Mouse (Mus musculus) lung, embryonic 15.5 days (tissue): ENCODE data around the gene 1700034J05Rik. TPM values are rescaled to one million over a fixed set of nuclear protein-coding genes. Genes with fewer than 3 reads are reported as not detected.
A peak's percentile ranks its signal among the peaks of the same experiment; 100 is the strongest.

Source experiments
- ATAC-seq: fragments of 200-750 bp; cut with Nextera tagmentation; 2 replicates; pipeline ENCODE4 v1.8.0; 2017; ENCODE audit warnings: moderate number of reproducible peaks, borderline replicate concordance; ENCODE audit not compliant: low FRiP score, low TSS enrichment; ENCODE audit errors: extremely low read depth
- H3K27ac ChIP-seq: fragments of 300-500 bp; sonication (generic); 2 replicates; pipeline ENCODE4 v1.5.1; 2015; ENCODE audit warnings: moderate library complexity, mild to moderate bottlenecking, inconsistent platforms
- H3K27me3 ChIP-seq: fragments of 300-500 bp; sonication (generic); 2 replicates; pipeline ENCODE4 v1.6.1; 2015; ENCODE audit warnings: inconsistent platforms
- H3K36me3 ChIP-seq: fragments of 300-500 bp; sonication (generic); 2 replicates; pipeline ENCODE4 v1.6.1; 2015; ENCODE audit warnings: inconsistent platforms
- H3K4me1 ChIP-seq: fragments of 300-500 bp; sonication (generic); 2 replicates; pipeline ENCODE4 v1.6.1; 2015; ENCODE audit warnings: inconsistent platforms
- H3K4me2 ChIP-seq: fragments of 300-500 bp; sonication (generic); 2 replicates; pipeline ENCODE4 v1.6.1; 2015; ENCODE audit warnings: inconsistent platforms, mild to moderate bottlenecking, moderate library complexity
- H3K4me3 ChIP-seq: fragments of 300-500 bp; sonication (generic); 2 replicates; pipeline ENCODE4 v1.5.1; 2015; ENCODE audit warnings: mild to moderate bottlenecking, inconsistent platforms
- H3K9ac ChIP-seq: fragments of 300-500 bp; sonication (generic); 2 replicates; pipeline ENCODE4 v1.6.1; 2015; ENCODE audit warnings: inconsistent platforms
- H3K9me3 ChIP-seq: fragments of 300-500 bp; sonication (generic); 2 replicates; pipeline ENCODE4 v1.6.1; 2016; ENCODE audit warnings: inconsistent platforms
- WGBS: fragments of 180-500 bp; shearing (Covaris S2); methylation state at CpG from one replicate; pipeline ENCODE4 v1.1.7; 2015; 5-methylcytosine and 5-hydroxymethylcytosine counted together
- polyA plus RNA-seq: library from polyadenylated mRNA; unstranded; fragments of >200 nt; fragmentation: Nextera tagmentation; extraction: Ambion mirVana; gene quantifications from 2 replicates; pipeline ENCODE4 v1.2.1, GENCODE M21; 2015

1700034J05Rik gene
- polyA plus RNA-seq, 1 experiment from 2014 or later = 0.16 TPM

GRCm38 (mm10) chr6:146978691-146979114, 24.5 kb upstream of the 1700034J05Rik start:
- H3K4me1 ChIP-seq = peaks cover 19% of the 10 kb centered on the region

GRCm38 (mm10) chr6:146976446-146976845, 22.2 kb upstream of the 1700034J05Rik start:
- H3K4me2 ChIP-seq = no peak overlapping the region
- H3K27me3 ChIP-seq = no peaks in the 10 kb centered on the region
- no peak overlapping the region for H3K4me3 ChIP-seq
- H3K27ac ChIP-seq = no peak overlapping the region
- ATAC-seq = no peak
- H3K9me3 ChIP-seq = no peaks in the 10 kb centered on the region
- H3K9ac ChIP-seq = no peak overlapping the region
- H3K36me3 ChIP-seq = peaks cover 10% of the 10 kb centered on the region
- WGBS = 76% methylated on average over 8 of the region's 8 CpGs
- H3K4me1 ChIP-seq = peaks cover 19% of the 10 kb centered on the region

More at GRCm38 (mm10) chr6:146978691-146979114, 24.5 kb upstream of the 1700034J05Rik start:
- no peak overlapping the region for H3K4me2 ChIP-seq
- H3K9me3 ChIP-seq = no peaks in the 10 kb centered on the region
- no peak overlapping the region for H3K4me3 ChIP-seq
- H3K36me3 ChIP-seq = peaks cover 10% of the 10 kb centered on the region
- peak; percentile 20; the same call in 1 of the 2 replicates for ATAC-seq
- H3K27ac ChIP-seq = peak overlapping the region; percentile 85
- WGBS = 36% methylated on average over 5 of the region's 5 CpGs
- H3K27me3 ChIP-seq = no peaks in the 10 kb centered on the region
- H3K9ac ChIP-seq = no peak overlapping the region

GRCm38 (mm10) chr6:146973830-146974229, 19.6 kb upstream of the 1700034J05Rik start:
- H3K4me2 ChIP-seq = no peak overlapping the region
- no peak overlapping the region for H3K9ac ChIP-seq
- peaks cover 5% of the 10 kb centered on the region for H3K4me1 ChIP-seq
- no peak overlapping the region for H3K27ac ChIP-seq
- H3K27me3 ChIP-seq = no peaks in the 10 kb centered on the region
- no peak for ATAC-seq
- no peaks in the 10 kb centered on the region for H3K9me3 ChIP-seq
- peaks cover 10% of the 10 kb centered on the region for H3K36me3 ChIP-seq
- H3K4me3 ChIP-seq = no peak overlapping the region

GRCm38 (mm10) chr6:146973406-146973805, 19.2 kb upstream of the 1700034J05Rik start:
- Histone ChIP-seq H3K27me3 (no peaks in the 10 kb centered on the region), H3K4me2 (no peak overlapping the region), H3K4me1 (peaks cover under 1% of the 10 kb centered on the region), H3K27ac (no peak overlapping the region), H3K9me3 (no peaks in the 10 kb centered on the region), H3K9ac (no peak overlapping the region), H3K36me3 (peaks cover 10% of the 10 kb centered on the region), H3K4me3 (no peak overlapping the region)
- 54% methylated on average over 2 of the region's 2 CpGs for WGBS
- no peak for ATAC-seq

- Histone ChIP-seq H3K27me3 (no peaks in the 10 kb centered on the region), H3K4me2 (no peak overlapping the region), H3K36me3 (peaks cover 5% of the 10 kb centered on the region; the same call in 1 of the 2 replicates), H3K4me3 (no peak overlapping the region), H3K9me3 (no peaks in the 10 kb centered on the region), H3K4me1 (no peaks in the 10 kb centered on the region), H3K9ac (no peak overlapping the region), H3K27ac (no peak overlapping the region)
- 33% methylated on average over 1 of the region's 1 CpGs for whole genome bisulfite sequencing
- ATAC-seq = no peak
Measured at GRCm38 (mm10) chr6:146972740-146973139, 18.5 kb upstream of the 1700034J05Rik start.

- Histone ChIP-seq H3K4me2 (no peak overlapping the region), H3K4me3 (no peak overlapping the region), H3K9me3 (no peaks in the 10 kb centered on the region), H3K27ac (no peak overlapping the region), H3K36me3 (peaks cover 3% of the 10 kb centered on the region; the same call in 1 of the 2 replicates), H3K4me1 (no peaks in the 10 kb centered on the region), H3K9ac (no peak overlapping the region), H3K27me3 (no peaks in the 10 kb centered on the region)
- ATAC-seq = no peak
- WGBS = 64% methylated on average over 6 of the region's 6 CpGs
Measured at GRCm38 (mm10) chr6:146972009-146972408, 17.8 kb upstream of the 1700034J05Rik start.

- no peaks in the 10 kb centered on the region for H3K36me3 ChIP-seq
- H3K27me3 ChIP-seq = no peaks in the 10 kb centered on the region
- ATAC-seq = no peak
- H3K9ac ChIP-seq = no peak overlapping the region
- H3K27ac ChIP-seq = no peak overlapping the region
- no peaks in the 10 kb centered on the region for H3K9me3 ChIP-seq
- H3K4me1 ChIP-seq = peaks cover 3% of the 10 kb centered on the region; the same call in 1 of the 2 replicates
- no peak overlapping the region for H3K4me2 ChIP-seq
- no peak overlapping the region for H3K4me3 ChIP-seq
- 50% methylated on average over 3 of the region's 3 CpGs for WGBS
Measured at GRCm38 (mm10) chr6:146971366-146971765, 17.1 kb upstream of the 1700034J05Rik start.

GRCm38 (mm10) chr6:146970811-146971210, 16.6 kb upstream of the 1700034J05Rik start:
- WGBS = 63% methylated on average over 3 of the region's 3 CpGs
- Histone ChIP-seq H3K4me2 (no peak overlapping the region), H3K36me3 (no peaks in the 10 kb centered on the region), H3K9ac (no peak overlapping the region), H3K27ac (no peak overlapping the region), H3K4me1 (peaks cover 7% of the 10 kb centered on the region; the same call in 1 of the 2 replicates), H3K9me3 (no peaks in the 10 kb centered on the region), H3K27me3 (no peaks in the 10 kb centered on the region), H3K4me3 (no peak overlapping the region)
- no peak for ATAC-seq

- Histone ChIP-seq H3K4me3 (no peak overlapping the region), H3K9me3 (no peaks in the 10 kb centered on the region), H3K27me3 (no peaks in the 10 kb centered on the region), H3K4me2 (no peak overlapping the region), H3K27ac (no peak overlapping the region), H3K36me3 (no peaks in the 10 kb centered on the region), H3K4me1 (peaks cover 7% of the 10 kb centered on the region; the same call in 1 of the 2 replicates), H3K9ac (no peak overlapping the region)
- no peak for ATAC-seq
- WGBS = 68% methylated on average over 6 of the region's 6 CpGs
Measured at GRCm38 (mm10) chr6:146967836-146968235, 13.6 kb upstream of the 1700034J05Rik start.

- Histone ChIP-seq H3K4me3 (no peak overlapping the region), H3K27me3 (no peaks in the 10 kb centered on the region), H3K27ac (no peak overlapping the region), H3K4me2 (no peak overlapping the region), H3K9ac (no peak overlapping the region), H3K36me3 (no peaks in the 10 kb centered on the region), H3K9me3 (no peaks in the 10 kb centered on the region), H3K4me1 (peaks cover 7% of the 10 kb centered on the region; the same call in 1 of the 2 replicates)
- peak; percentile 49; the same call in 1 of the 2 replicates for ATAC-seq
- WGBS = 38% methylated on average over 12 of the region's 12 CpGs
Measured at GRCm38 (mm10) chr6:146966446-146967019, 12.3 kb upstream of the 1700034J05Rik start.

- H3K27ac ChIP-seq = no peak overlapping the region
- H3K27me3 ChIP-seq = no peaks in the 10 kb centered on the region
- no peak for ATAC-seq
- H3K9ac ChIP-seq = no peak overlapping the region
- H3K4me1 ChIP-seq = peaks cover 7% of the 10 kb centered on the region; the same call in 1 of the 2 replicates
- H3K4me3 ChIP-seq = no peak overlapping the region
- 90% methylated on average over 13 of the region's 13 CpGs for WGBS
- H3K36me3 ChIP-seq = no peaks in the 10 kb centered on the region
- H3K9me3 ChIP-seq = no peaks in the 10 kb centered on the region
- no peak overlapping the region for H3K4me2 ChIP-seq
Measured at GRCm38 (mm10) chr6:146965139-146965772, 11.0 kb upstream of the 1700034J05Rik start.

GRCm38 (mm10) chr6:146963396-146964150, 9.4 kb upstream of the 1700034J05Rik start:
- H3K4me3 ChIP-seq = no peak overlapping the region
- WGBS = 80% methylated on average over 6 of the region's 6 CpGs
- H3K9me3 ChIP-seq = no peaks in the 10 kb centered on the region
- H3K36me3 ChIP-seq = no peaks in the 10 kb centered on the region
- H3K27ac ChIP-seq = no peak overlapping the region
- no peak for ATAC-seq
- no peaks in the 10 kb centered on the region for H3K27me3 ChIP-seq
- no peak overlapping the region for H3K9ac ChIP-seq
- H3K4me1 ChIP-seq = peaks cover 7% of the 10 kb centered on the region; the same call in 1 of the 2 replicates
- H3K4me2 ChIP-seq = no peak overlapping the region
